Mouse (Mus musculus) lung, postnatal 0 days (tissue): ENCODE measurements around the gene 1500011B03Rik. TPM values are rescaled to one million over a fixed set of nuclear protein-coding genes. Genes with fewer than 3 reads are reported as not detected.
A peak's percentile ranks its signal among the peaks of the same experiment; 100 is the strongest.
"Not testable (repeated sequence)": the region's sequence is repeated elsewhere in the genome, so short reads cannot be mapped to it uniquely, and the experiment has no call there.

Experiments used
- ATAC-seq: fragments of 200-750 bp; cut with Nextera tagmentation; 2 replicates; pipeline ENCODE4 v1.8.0; 2017; ENCODE audit warnings: moderate library complexity
- DNase-seq: peaks from one replicate; pipeline ENCODE4 v3.0.0-alpha.2; 2016; ENCODE audit warnings: low spot score
- H3K27ac ChIP-seq: fragments of 300-500 bp; sonication (generic); 2 replicates; pipeline ENCODE4 v1.5.1; 2014; ENCODE audit warnings: antibody characterized with exemption, mild to moderate bottlenecking, low read length, mixed read lengths
- H3K27me3 ChIP-seq: fragments of 300-500 bp; sonication (generic); replicated peaks from 2 replicates; pipeline ENCODE4 v1.6.1; 2014; ENCODE audit warnings: low read length, mixed read lengths; ENCODE audit not compliant: insufficient read depth
- H3K36me3 ChIP-seq: fragments of 300-500 bp; sonication (generic); 2 replicates; pipeline ENCODE4 v1.6.1; 2014; ENCODE audit warnings: low read length, mixed read lengths; ENCODE audit not compliant: insufficient read depth
- H3K4me1 ChIP-seq: fragments of 300-500 bp; sonication (generic); 2 replicates; pipeline ENCODE4 v1.6.1; 2014; ENCODE audit warnings: antibody characterized with exemption, low read depth, low read length, mixed read lengths; ENCODE audit not compliant: insufficient read depth
- H3K4me2 ChIP-seq: fragments of 300-500 bp; sonication (generic); replicated peaks from 2 replicates; pipeline ENCODE4 v1.6.1; 2014; ENCODE audit warnings: low read depth, mild to moderate bottlenecking, low read length, moderate library complexity, mixed read lengths
- H3K4me3 ChIP-seq: fragments of 300-500 bp; sonication (generic); 2 replicates; pipeline ENCODE4 v1.5.1; 2014; ENCODE audit warnings: low read depth, low read length
- H3K9ac ChIP-seq: fragments of 300-500 bp; sonication (generic); replicated peaks from 2 replicates; pipeline ENCODE4 v1.6.1; 2014; ENCODE audit warnings: low read depth, mild to moderate bottlenecking
- H3K9me3 ChIP-seq: fragments of 300-500 bp; sonication (generic); 2 replicates; pipeline ENCODE4 v1.6.1; 2016; ENCODE audit warnings: low read length, mixed read lengths
- CTCF ChIP-seq: IDR thresholded peaks from 2 replicates; pipeline ENCODE4 v1.5.1; 2016; ENCODE audit warnings: antibody characterized with exemption, mild to moderate bottlenecking
- EP300 ChIP-seq: IDR thresholded peaks from 2 replicates; pipeline ENCODE4 v1.6.1; 2016; ENCODE audit warnings: antibody characterized with exemption, mild to moderate bottlenecking, control low read depth
- WGBS: fragments of 180-500 bp; shearing (Covaris S2); extraction: QIAGEN DNeasy Blood & Tissue Kit; methylation state at CpG from one replicate; pipeline ENCODE4 v1.1.7; 2014; 5-methylcytosine and 5-hydroxymethylcytosine counted together
- polyA plus RNA-seq: library from polyadenylated mRNA; unstranded; fragments of >200 nt; fragmentation: Nextera tagmentation; extraction: Ambion mirVana; gene quantifications from 2 replicates; pipeline ENCODE4 v1.2.1, GENCODE M21; 2015

1500011B03Rik gene
- 72.8 and 97.5 TPM in 2 replicates for polyA plus RNA-seq

- Histone ChIP-seq H3K27ac (no peak within 1 kb of the TSS), H3K9ac (no peak within 1 kb of the TSS; the same call in 1 of the 2 replicates), H3K36me3 (no peaks in the 10 kb centered on the region), H3K27me3 (no peaks in the 10 kb centered on the region), H3K4me2 (peak within 1 kb of the TSS; percentile 72), H3K9me3 (no peaks in the 10 kb centered on the region), H3K4me1 (peaks cover 7% of the 10 kb centered on the region; the same call in 1 of the 2 replicates), H3K4me3 (peak within 1 kb of the TSS; percentile 43)
- 7% methylated on average over 52 of the region's 53 CpGs for WGBS
- DNase-seq (peak; percentile 77), ATAC-seq (peak; percentile 75)
- no peak for TF ChIP-seq EP300
- TF ChIP-seq CTCF = no peak
These were observed at the start of gene 1500011B03Rik for GRCm38 (mm10) chr5:114822796-114823688. Gene 1500011B03Rik (minus strand): TSS chr5:114823468.

GRCm38 (mm10) chr5:114865279-114865678, 42.0 kb upstream of the 1500011B03Rik start:
- Histone ChIP-seq H3K27me3 (no peaks in the 10 kb centered on the region; the same call in 1 of the 2 replicates), H3K9me3 (0 out of 2 replicates have a peak, but pooled peaks cover 8% of the 10 kb centered on the region), H3K4me2 (no peak overlapping the region), H3K27ac (no peak overlapping the region), H3K9ac (no peak overlapping the region), H3K4me3 (no peak overlapping the region), H3K36me3 (no peaks in the 10 kb centered on the region), H3K4me1 (no peaks in the 10 kb centered on the region)
- ATAC-seq (no peak), DNase-seq (no peak)
- WGBS = 82% methylated on average over 12 of the region's 12 CpGs
- TF ChIP-seq EP300 (no peak), CTCF (no peak)

- 84% methylated on average over 7 of the region's 7 CpGs for WGBS
- H3K9ac ChIP-seq = no peak overlapping the region
- no peak overlapping the region for H3K27ac ChIP-seq
- no peak overlapping the region for H3K4me2 ChIP-seq
- H3K4me3 ChIP-seq = no peak overlapping the region
- H3K36me3 ChIP-seq = no peaks in the 10 kb centered on the region
- TF ChIP-seq EP300 (no peak), CTCF (no peak)
- no peak for ATAC-seq
- no peaks in the 10 kb centered on the region for H3K4me1 ChIP-seq
- no peaks in the 10 kb centered on the region; the same call in 1 of the 2 replicates for H3K27me3 ChIP-seq
- no peak for DNase-seq
- H3K9me3 ChIP-seq = 0 out of 2 replicates have a peak, but pooled peaks cover 8% of the 10 kb centered on the region
These were observed 41.5 kb upstream of the 1500011B03Rik start for GRCm38 (mm10) chr5:114864813-114865212.

GRCm38 (mm10) chr5:114861730-114862129, 38.5 kb upstream of the 1500011B03Rik start:
- ATAC-seq = no peak
- no peak for DNase-seq
- 49% methylated on average over 6 of the region's 6 CpGs for WGBS
- Histone ChIP-seq H3K9me3 (no peaks in the 10 kb centered on the region), H3K4me3 (no peak overlapping the region), H3K9ac (no peak overlapping the region), H3K36me3 (no peaks in the 10 kb centered on the region), H3K4me1 (no peaks in the 10 kb centered on the region), H3K27ac (no peak overlapping the region), H3K27me3 (peaks cover 2% of the 10 kb centered on the region; the same call in 1 of the 2 replicates), H3K4me2 (no peak overlapping the region)
- TF ChIP-seq CTCF (no peak), EP300 (no peak)

GRCm38 (mm10) chr5:114859253-114859652, 36.0 kb upstream of the 1500011B03Rik start:
- no peaks in the 10 kb centered on the region for H3K36me3 ChIP-seq
- H3K4me1 ChIP-seq = no peaks in the 10 kb centered on the region
- no peak overlapping the region for H3K9ac ChIP-seq
- peaks cover 3% of the 10 kb centered on the region; the same call in 1 of the 2 replicates for H3K27me3 ChIP-seq
- H3K4me2 ChIP-seq = peak overlapping the region; percentile 34
- H3K27ac ChIP-seq = no peak overlapping the region
- no peak overlapping the region for H3K4me3 ChIP-seq
- DNase-seq (peak; percentile 86), ATAC-seq (peak; percentile 35; the same call in 1 of the 2 replicates)
- peak; percentile 91 for TF ChIP-seq CTCF
- TF ChIP-seq EP300 = no peak
- 4% methylated on average over 18 of the region's 18 CpGs for WGBS
- no peaks in the 10 kb centered on the region for H3K9me3 ChIP-seq

GRCm38 (mm10) chr5:114858582-114858981, 35.3 kb upstream of the 1500011B03Rik start, which contains the start of gene Gm9936:
Gene Gm9936 (minus strand): TSS chr5:114858682.
- no peaks in the 10 kb centered on the region for H3K4me1 ChIP-seq
- ATAC-seq (no peak), DNase-seq (no peak)
- peaks cover 3% of the 10 kb centered on the region; the same call in 1 of the 2 replicates for H3K27me3 ChIP-seq
- TF ChIP-seq CTCF (no peak), EP300 (no peak)
- no peaks in the 10 kb centered on the region for H3K36me3 ChIP-seq
- H3K9me3 ChIP-seq = no peaks in the 10 kb centered on the region
- WGBS = 69% methylated on average over 12 of the region's 12 CpGs
- no peak within 1 kb of the TSS for H3K27ac ChIP-seq
- H3K4me2 ChIP-seq = peak within 1 kb of the TSS; percentile 34
- no peak within 1 kb of the TSS for H3K4me3 ChIP-seq
- no peak within 1 kb of the TSS for H3K9ac ChIP-seq

- WGBS = 72% methylated on average over 3 of the region's 5 CpGs
- not testable (repeated sequence) for H3K4me1 ChIP-seq, ATAC-seq
These were observed 30.1 kb upstream of the 1500011B03Rik start, which contains the start of gene 4930519G04Rik for GRCm38 (mm10) chr5:114853364-114853763. Gene 4930519G04Rik (plus strand): TSS chr5:114853664.

More at GRCm38 (mm10) chr5:114853364-114853763, 30.1 kb upstream of the 1500011B03Rik start, which contains the start of gene 4930519G04Rik:
- not testable (repeated sequence) for H3K27ac ChIP-seq, H3K27me3 ChIP-seq, H3K4me2 ChIP-seq, H3K4me3 ChIP-seq, H3K9ac ChIP-seq, DNase-seq, H3K36me3 ChIP-seq, H3K9me3 ChIP-seq
